Mouse (Mus musculus) heart, adult 9 months (tissue): Measurements from ENCODE around the gene Hacd4.

Experiments
- DNase-seq, 2 experiments: peaks; one replicate each; pipeline ENCODE4 v3.0.0; 2022; ENCODE audit warnings: low spot score in 2 of 2

Hacd4 gene

GRCm38 (mm10) chr4:88350910-88351309, 87.8 kb downstream of the Hacd4 start:
- DNase-seq, result peak; percentile 28 to 54
